Mouse (Mus musculus): ENCODE measurements at regions not wholly inside any gene's neighbourhood (a gene's known extent, or its start where the extent isn't known, plus 50 kb on each side); places are given as distances from the start of the nearest gene placed in this dataset.
A peak's percentile ranks its signal among the peaks of the same experiment; 100 is the strongest.

DNA sequence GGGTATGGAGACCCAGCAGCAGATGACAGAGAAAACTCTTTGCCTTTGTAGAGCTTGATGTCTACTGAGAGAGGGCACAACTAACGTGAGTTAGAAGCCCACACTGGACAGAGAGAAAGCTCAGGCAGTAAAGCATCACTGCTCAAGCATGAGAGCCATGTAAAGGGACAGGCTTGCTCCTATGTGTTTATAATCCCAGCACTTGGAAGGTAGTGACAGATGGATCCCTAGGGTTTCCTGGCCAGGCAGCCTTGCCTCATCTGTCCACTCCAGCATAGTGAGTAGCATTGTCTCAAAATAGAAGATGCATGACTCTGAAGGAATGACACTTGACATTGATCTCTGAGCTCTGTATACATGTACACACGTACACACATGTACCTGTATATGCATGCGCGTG, 55.9 kb upstream of the Cnksr3 start:
- peak; percentile 87 for DNase-seq

DNA sequence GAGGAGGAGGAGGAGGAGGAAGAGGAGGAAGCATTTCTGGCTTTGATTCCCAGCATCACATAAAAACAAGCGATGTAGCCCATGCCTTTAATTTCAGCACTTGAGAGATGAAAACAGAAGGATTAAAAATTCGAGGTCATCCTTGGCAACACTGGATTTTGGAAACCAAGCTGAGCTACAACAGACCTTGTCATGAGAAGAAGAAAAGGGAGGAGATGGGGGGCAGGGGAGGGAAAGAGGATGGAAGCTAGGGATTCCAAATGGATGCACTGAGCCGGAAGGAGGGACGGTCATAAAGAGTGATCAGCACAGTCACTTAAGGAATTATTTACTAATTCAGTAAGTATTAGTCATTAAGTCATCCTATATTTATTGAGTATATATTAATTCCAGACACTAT, 55.1 kb upstream of the Cnksr3 start:
- DNase-seq: no peak

GRCm38 (mm10) chr10:7265412-7265811, 53.4 kb upstream of the Cnksr3 start:
- no peak for DNase-seq

DNA sequence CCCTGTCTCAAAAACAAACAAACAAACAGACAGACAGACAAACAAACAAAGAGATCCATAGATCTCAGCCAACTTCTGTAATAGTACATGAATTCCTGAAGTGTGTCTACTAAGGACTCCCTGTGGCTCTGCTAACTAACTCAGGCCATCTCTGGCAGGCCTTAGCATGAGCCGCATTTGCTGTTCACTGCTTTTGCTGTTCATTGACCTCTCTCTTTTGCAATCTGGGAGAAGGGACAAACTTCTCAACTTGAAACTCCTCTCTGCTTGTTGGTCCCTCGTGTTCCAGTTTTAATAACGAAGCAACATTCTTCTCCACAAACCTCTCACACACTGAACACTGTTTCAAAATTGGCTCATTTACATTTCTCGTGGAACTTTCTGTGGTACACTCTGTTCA, 52.7 kb upstream of the Cnksr3 start:
- no peak for DNase-seq

All from cerebellum, adult 11-12 months (tissue).